Mouse (Mus musculus): Measurements from ENCODE around the gene 6430571L13Rik. TPM values are rescaled to one million over a fixed set of nuclear protein-coding genes. Genes with fewer than 3 reads are reported as not detected.

The 6430571L13Rik gene
- polyA plus RNA-seq, 2 experiments: 0.07 TPM; not detected in 1

- H3K4me2 ChIP-seq (ENCODE audit: low read depth): no peak overlapping the region
- no peaks in the 10 kb centered on the region for H3K27me3 ChIP-seq (ENCODE audit: control insufficient read depth, insufficient read depth, low read length)
- peaks cover 47 to 79% of the 10 kb centered on the region in 2 experiments for H3K4me1 ChIP-seq (replicated peaks; ENCODE audit: control insufficient read depth in 2 of 2, insufficient read depth in 2 of 2, low read length in 1 of 2)
- H3K27ac ChIP-seq: peak overlapping the region; percentile 18; the same call in 1 of the 2 replicates
- no peak overlapping the region for H3K9ac ChIP-seq (replicated peaks)
- 74% methylated on average over 9 of the region's 9 CpGs for WGBS (ENCODE audit: insufficient replicate concordance)
- peaks cover 15% of the 10 kb centered on the region for H3K36me3 ChIP-seq (replicated peaks; ENCODE audit: control insufficient read depth, insufficient read depth, low read depth)
- no peak for TF ChIP-seq EP300 (IDR thresholded peaks at IDR 0.05; ENCODE audit: low read depth)
- TF ChIP-seq CTCF (IDR thresholded peaks at IDR 0.05; ENCODE audit: low read depth): no peak
- H3K4me3 ChIP-seq (ENCODE audit: insufficient read depth in 1 of 2, low read depth in 2 of 2, low read length in 2 of 2): no peak overlapping the region
- DNase-seq (ENCODE audit: low read depth in 3 of 3, low spot score in 3 of 3): no peak
- ATAC-seq (ENCODE audit: insufficient read depth): no peak
- no peaks in the 10 kb centered on the region for H3K9me3 ChIP-seq (ENCODE audit: control insufficient read depth, low read length)
Observed at GRCm38 (mm10) chr9:107303121-107303820, 37.1 kb upstream of the 6430571L13Rik start.

- Histone ChIP-seq H3K27ac (no peak overlapping the region; the same call in 1 of the 2 replicates), H3K4me1 (replicated peaks; ENCODE audit: control insufficient read depth in 2 of 2, insufficient read depth in 2 of 2, low read length in 1 of 2) (peaks cover 40 to 75% of the 10 kb centered on the region in 2 experiments), H3K36me3 (replicated peaks; ENCODE audit: control insufficient read depth, insufficient read depth, low read depth) (peaks cover 15% of the 10 kb centered on the region), H3K9me3 (ENCODE audit: control insufficient read depth, low read length) (no peaks in the 10 kb centered on the region), H3K4me2 (ENCODE audit: low read depth) (peak overlapping the region; percentile 43; the same call in 1 of the 2 replicates), H3K27me3 (ENCODE audit: control insufficient read depth, insufficient read depth, low read length) (no peaks in the 10 kb centered on the region), H3K4me3 (ENCODE audit: insufficient read depth in 1 of 2, low read depth in 2 of 2, low read length in 2 of 2) (no peak overlapping the region), H3K9ac (replicated peaks) (no peak overlapping the region)
- no peak for TF ChIP-seq EP300 (IDR thresholded peaks at IDR 0.05; ENCODE audit: low read depth)
- no peak for TF ChIP-seq CTCF (IDR thresholded peaks at IDR 0.05; ENCODE audit: low read depth)
- DNase-seq (ENCODE audit: low read depth in 3 of 3, low spot score in 3 of 3) (no peak), ATAC-seq (ENCODE audit: insufficient read depth) (no peak)
- 73% methylated on average over 5 of the region's 5 CpGs for WGBS (ENCODE audit: insufficient replicate concordance)
Observed at GRCm38 (mm10) chr9:107303900-107304299, 36.5 kb upstream of the 6430571L13Rik start.

- WGBS (ENCODE audit: insufficient replicate concordance): 37% methylated on average over 3 of the region's 3 CpGs
- Histone ChIP-seq H3K27me3 (ENCODE audit: control insufficient read depth, insufficient read depth, low read length) (no peaks in the 10 kb centered on the region), H3K4me1 (replicated peaks; ENCODE audit: control insufficient read depth in 2 of 2, insufficient read depth in 2 of 2, low read length in 1 of 2) (peaks cover 35 to 71% of the 10 kb centered on the region in 2 experiments), H3K9me3 (ENCODE audit: control insufficient read depth, low read length) (no peaks in the 10 kb centered on the region), H3K9ac (replicated peaks) (no peak overlapping the region), H3K4me3 (ENCODE audit: insufficient read depth in 1 of 2, low read depth in 2 of 2, low read length in 2 of 2) (no peak overlapping the region), H3K27ac (no peak overlapping the region), H3K4me2 (ENCODE audit: low read depth) (peak overlapping the region; percentile 43), H3K36me3 (replicated peaks; ENCODE audit: control insufficient read depth, insufficient read depth, low read depth) (peaks cover 15% of the 10 kb centered on the region)
- no peak for DNase-seq (ENCODE audit: low read depth in 3 of 3, low spot score in 3 of 3)
- ATAC-seq (ENCODE audit: insufficient read depth): peak; percentile 61
- TF ChIP-seq EP300 (IDR thresholded peaks at IDR 0.05; ENCODE audit: low read depth): no peak
- no peak for TF ChIP-seq CTCF (IDR thresholded peaks at IDR 0.05; ENCODE audit: low read depth)
Observed at GRCm38 (mm10) chr9:107304383-107304782, 36.0 kb upstream of the 6430571L13Rik start.

GRCm38 (mm10) chr9:107305012-107305411 is 35.4 kb upstream of the 6430571L13Rik start:
- no peak for DNase-seq (ENCODE audit: low read depth in 3 of 3, low spot score in 3 of 3)
- TF ChIP-seq EP300 (IDR thresholded peaks at IDR 0.05; ENCODE audit: low read depth) (no peak), CTCF (IDR thresholded peaks at IDR 0.05; ENCODE audit: low read depth) (no peak)
- no peak for ATAC-seq (ENCODE audit: insufficient read depth)
- Histone ChIP-seq H3K27me3 (ENCODE audit: control insufficient read depth, insufficient read depth, low read length) (no peaks in the 10 kb centered on the region), H3K4me3 (ENCODE audit: insufficient read depth in 1 of 2, low read depth in 2 of 2, low read length in 2 of 2) (no peak overlapping the region), H3K4me1 (replicated peaks; ENCODE audit: control insufficient read depth in 2 of 2, insufficient read depth in 2 of 2, low read length in 1 of 2) (peaks cover 31 to 69% of the 10 kb centered on the region in 2 experiments), H3K9me3 (ENCODE audit: control insufficient read depth, low read length) (no peaks in the 10 kb centered on the region), H3K4me2 (ENCODE audit: low read depth) (no peak overlapping the region), H3K27ac (peak overlapping the region; percentile 15; the same call in 1 of the 2 replicates), H3K9ac (replicated peaks) (no peak overlapping the region; the same call in 1 of the 2 replicates), H3K36me3 (replicated peaks; ENCODE audit: control insufficient read depth, insufficient read depth, low read depth) (peaks cover 15% of the 10 kb centered on the region)
- WGBS (ENCODE audit: insufficient replicate concordance): 80% methylated on average over 4 of the region's 4 CpGs

All from liver, embryonic 14.5 days (tissue).